In the genomic region with DNA sequence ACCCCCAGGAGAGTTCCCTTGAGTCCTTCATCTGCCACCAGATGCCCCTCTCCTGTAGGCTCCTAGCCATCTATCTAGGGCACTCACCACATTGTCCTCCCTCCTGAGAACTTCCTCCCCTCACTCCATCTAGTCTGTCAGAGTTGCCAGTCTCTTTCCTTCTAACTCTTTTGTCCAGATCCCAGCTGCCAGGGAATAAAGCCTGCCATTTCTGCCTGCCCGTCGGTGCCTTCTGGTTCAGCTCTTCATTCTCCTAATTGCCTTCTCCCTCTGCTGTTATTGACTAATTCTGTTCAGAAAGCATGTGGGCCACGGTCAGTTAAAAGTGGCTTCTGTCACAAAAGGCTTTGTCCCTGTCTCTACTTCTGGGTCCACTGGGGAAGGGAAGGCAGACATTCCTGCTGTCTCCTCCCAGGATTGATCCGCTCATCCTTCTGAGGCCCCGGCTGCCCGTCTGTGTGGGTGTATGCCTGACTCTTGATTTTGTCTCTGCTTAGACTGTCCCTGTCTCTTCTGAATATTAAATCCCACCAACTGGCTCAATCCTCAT, we compare ENCODE assay signal across 17 mouse cellular contexts.
A peak's percentile ranks its signal among the peaks of the same experiment; 100 is the strongest.
DNase-seq lines count a peak whose midpoint lies in the region; ATAC-seq lines count a peak whose summit lies in the region.
"Had no signal": no experiment of that assay in that cellular context is flagged by ENCODE, and none has a peak within 500 bp of the region (broad histone marks: within the 10 kb centered on the region; RNA-seq: fewer than 3 reads in every experiment).

No protein-coding gene starts in this region.

- ATAC-seq in neural tube, embryonic 11.5 days (ENCODE audit: insufficient read depth, low FRiP score, low TSS enrichment), result no peak
- ATAC-seq in neural tube, embryonic 15.5 days (ENCODE audit: low FRiP score), result no peak
- no peak for ATAC-seq in forebrain, embryonic 14.5 days
- no peak for ATAC-seq in midbrain, embryonic 12.5 days (ENCODE audit: low FRiP score, low read depth)
- ATAC-seq: intestine, postnatal 0 days; lung, postnatal 0 days had no signal

- no peak overlapping the region for H3K27ac ChIP-seq in neural tube, embryonic 11.5 days (ENCODE audit: low read depth, low read length)
- no peak overlapping the region for H3K27ac ChIP-seq in neural tube, embryonic 15.5 days (replicated peaks)
- peak overlapping the region; percentile 44; the same call in 1 of the 2 replicates for H3K27ac ChIP-seq in forebrain, embryonic 14.5 days (ENCODE audit: low read depth, low read length)
- H3K27ac ChIP-seq in midbrain, embryonic 12.5 days (replicated peaks), result peak overlapping the region; percentile 52
- H3K27ac ChIP-seq: embryonic facial prominence, embryonic 13.5 days; heart, embryonic 13.5 days; kidney, postnatal 0 days; limb, embryonic 13.5 days; liver, embryonic 14.5 days; stomach, postnatal 0 days had no signal

- H3K36me3 ChIP-seq in neural tube, embryonic 11.5 days (ENCODE audit: control insufficient read depth, insufficient read depth, low read length), result no peaks in the 10 kb centered on the region
- 0 out of 2 replicates have a peak, but pooled peaks cover 3% of the 10 kb centered on the region for H3K36me3 ChIP-seq in neural tube, embryonic 15.5 days
- H3K36me3 ChIP-seq in forebrain, embryonic 14.5 days (ENCODE audit: control insufficient read depth, insufficient read depth, low read length), result no peaks in the 10 kb centered on the region
- H3K36me3 ChIP-seq in midbrain, embryonic 12.5 days, result no peaks in the 10 kb centered on the region
- H3K36me3 ChIP-seq: embryonic facial prominence, embryonic 13.5 days; heart, embryonic 13.5 days; limb, embryonic 13.5 days had no signal

- H3K4me2 ChIP-seq in neural tube, embryonic 11.5 days (ENCODE audit: low read depth), result no peak overlapping the region
- no peak overlapping the region for H3K4me2 ChIP-seq in neural tube, embryonic 15.5 days
- H3K4me2 ChIP-seq in forebrain, embryonic 14.5 days (ENCODE audit: low read length), result no peak overlapping the region
- H3K4me2 ChIP-seq in midbrain, embryonic 12.5 days (replicated peaks), result no peak overlapping the region
- H3K4me2 ChIP-seq: embryonic facial prominence, embryonic 13.5 days; heart, embryonic 13.5 days; limb, embryonic 13.5 days had no signal

- H3K27me3 ChIP-seq in neural tube, embryonic 11.5 days (ENCODE audit: control insufficient read depth, insufficient read depth, low read length), result no peaks in the 10 kb centered on the region
- no peaks in the 10 kb centered on the region for H3K27me3 ChIP-seq in neural tube, embryonic 15.5 days (replicated peaks)
- H3K27me3 ChIP-seq in forebrain, embryonic 14.5 days (replicated peaks; ENCODE audit: control insufficient read depth, insufficient read depth, low read length), result no peaks in the 10 kb centered on the region
- H3K27me3 ChIP-seq in midbrain, embryonic 12.5 days, result no peaks in the 10 kb centered on the region

- no peak overlapping the region for H3K4me3 ChIP-seq in neural tube, embryonic 11.5 days (ENCODE audit: low read depth, low read length)
- no peak overlapping the region for H3K4me3 ChIP-seq in neural tube, embryonic 15.5 days (replicated peaks)
- no peak overlapping the region for H3K4me3 ChIP-seq in forebrain, embryonic 14.5 days (ENCODE audit: low read depth, low read length)
- H3K4me3 ChIP-seq in midbrain, embryonic 12.5 days, result no peak overlapping the region
- H3K4me3 ChIP-seq: embryonic facial prominence, embryonic 13.5 days; heart, embryonic 13.5 days; limb, embryonic 13.5 days had no signal

- no peaks in the 10 kb centered on the region; the same call in 1 of the 2 replicates for H3K4me1 ChIP-seq in neural tube, embryonic 11.5 days (ENCODE audit: control insufficient read depth, insufficient read depth, low read length)
- H3K4me1 ChIP-seq in neural tube, embryonic 15.5 days, result peaks cover 16% of the 10 kb centered on the region
- peaks cover 28% of the 10 kb centered on the region for H3K4me1 ChIP-seq in forebrain, embryonic 14.5 days (ENCODE audit: control insufficient read depth, insufficient read depth, low read length)
- H3K4me1 ChIP-seq in midbrain, embryonic 12.5 days, result peaks cover 19% of the 10 kb centered on the region

- H3K9me3 ChIP-seq in neural tube, embryonic 11.5 days (ENCODE audit: control insufficient read depth, low read length), result no peaks in the 10 kb centered on the region
- no peaks in the 10 kb centered on the region for H3K9me3 ChIP-seq in neural tube, embryonic 15.5 days (replicated peaks)
- no peaks in the 10 kb centered on the region for H3K9me3 ChIP-seq in forebrain, embryonic 14.5 days (replicated peaks; ENCODE audit: control insufficient read depth, low read length)
- H3K9me3 ChIP-seq in midbrain, embryonic 12.5 days, result no peaks in the 10 kb centered on the region
- H3K9me3 ChIP-seq: embryonic facial prominence, embryonic 13.5 days; heart, embryonic 13.5 days; limb, embryonic 13.5 days had no signal

- peak; percentile 35 for DNase-seq in neural tube, embryonic 11.5 days (ENCODE audit: low spot score)
- DNase-seq in forebrain, embryonic 14.5 days (ENCODE audit: low spot score), result peak; percentile 64
- DNase-seq in ovary, postnatal 10 days (ENCODE audit: low spot score), result no peak
- DNase-seq in urinary bladder, postnatal 10 days (ENCODE audit: low spot score), result no peak
- no peak for DNase-seq in heart, adult 9 months (ENCODE audit: low spot score in 2 of 2)
- DNase-seq: cerebellum, postnatal 36 days; heart, postnatal 4 days had no signal

- 26% methylated on average over 6 of the region's 6 CpGs for WGBS in neural tube, embryonic 11.5 days
- WGBS in neural tube, embryonic 15.5 days, result 15% methylated on average over 6 of the region's 6 CpGs
- WGBS in forebrain, embryonic 14.5 days, result 13% methylated on average over 6 of the region's 6 CpGs
- 23% methylated on average over 6 of the region's 6 CpGs for WGBS in midbrain, embryonic 12.5 days

- no peak overlapping the region for H3K9ac ChIP-seq in neural tube, embryonic 11.5 days (ENCODE audit: low read length)
- H3K9ac ChIP-seq in neural tube, embryonic 15.5 days (replicated peaks), result no peak overlapping the region
- H3K9ac ChIP-seq in forebrain, embryonic 14.5 days (ENCODE audit: low read length), result no peak overlapping the region
- H3K9ac ChIP-seq in midbrain, embryonic 12.5 days (replicated peaks), result no peak overlapping the region
- H3K9ac ChIP-seq: embryonic facial prominence, embryonic 13.5 days; heart, embryonic 13.5 days; limb, embryonic 13.5 days; liver, embryonic 14.5 days had no signal

Comparison
In these comparisons a context has a peak if more than half of its experiments do, and no peak if none do; other contexts are left out.
1. DNase-seq: peak in neural tube, embryonic 11.5 days (single experiment) and forebrain, embryonic 14.5 days (single experiment); none in ovary, postnatal 10 days (single experiment), urinary bladder, postnatal 10 days (single experiment) and heart, adult 9 months (0 of 2).
2. H3K27ac ChIP-seq: peak in forebrain, embryonic 14.5 days (single experiment) and midbrain, embryonic 12.5 days (single experiment); none in neural tube, embryonic 11.5 days (single experiment) and neural tube, embryonic 15.5 days (single experiment).